Mouse (Mus musculus) common myeloid progenitor, adult 5-6 weeks (primary cell): Measurements from ENCODE around the gene Pola2. TPM values are rescaled to one million over a fixed set of nuclear protein-coding genes. Genes with fewer than 3 reads are reported as not detected.

Experiments
- ATAC-seq: replicated peaks from 2 replicates; pipeline ENCODE4 v1.8.0; 2016; ENCODE audit warnings: low read depth, mild to moderate bottlenecking, moderate TSS enrichment, inconsistent platforms; ENCODE audit not compliant: poor library complexity, severe bottlenecking
- total RNA-seq: library from RNA; stranded (forward); fragments of 200-1000, 187-1606 nt; gene quantifications from 2 replicates; pipeline ENCODE4 v1.2.3, GENCODE M21; 2017

The Pola2 gene
- 61.2 and 63.5 TPM in 2 replicates for total RNA-seq

- peak; percentile 81 for ATAC-seq
Observed at GRCm38 (mm10) chr19:5963883-5964562, at the start of gene Pola2. Gene Pola2, minus strand, starts transcription at chr19:5964202.

GRCm38 (mm10) chr19:6013691-6014090, 49.7 kb upstream of the Pola2 start:
- ATAC-seq, result no peak

- ATAC-seq, result no peak
Observed at GRCm38 (mm10) chr19:6009137-6009536, 45.1 kb upstream of the Pola2 start.

DNA sequence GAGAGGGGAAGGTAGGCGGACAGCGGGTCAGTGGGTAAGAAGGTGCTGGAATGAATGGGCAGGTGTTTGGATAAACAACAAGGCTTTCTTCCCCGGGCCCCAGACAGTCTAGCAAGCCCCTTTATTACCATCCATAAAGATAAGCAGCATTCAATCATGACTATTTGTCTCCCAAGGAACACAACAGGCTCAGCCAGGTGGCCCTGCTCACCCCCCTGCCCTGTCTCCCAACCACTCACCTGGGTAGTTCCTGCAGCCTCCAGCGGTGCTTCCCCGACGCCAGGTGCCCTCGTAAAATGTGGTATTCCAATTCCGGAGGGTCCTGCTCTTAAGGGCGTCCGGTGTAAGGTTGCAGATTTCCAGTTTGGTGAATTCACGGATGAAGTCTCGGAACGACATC, 43.0 kb upstream of the Pola2 start:
- no peak for ATAC-seq

GRCm38 (mm10) chr19:6005541-6005940, 41.5 kb upstream of the Pola2 start:
- ATAC-seq, result no peak

DNA sequence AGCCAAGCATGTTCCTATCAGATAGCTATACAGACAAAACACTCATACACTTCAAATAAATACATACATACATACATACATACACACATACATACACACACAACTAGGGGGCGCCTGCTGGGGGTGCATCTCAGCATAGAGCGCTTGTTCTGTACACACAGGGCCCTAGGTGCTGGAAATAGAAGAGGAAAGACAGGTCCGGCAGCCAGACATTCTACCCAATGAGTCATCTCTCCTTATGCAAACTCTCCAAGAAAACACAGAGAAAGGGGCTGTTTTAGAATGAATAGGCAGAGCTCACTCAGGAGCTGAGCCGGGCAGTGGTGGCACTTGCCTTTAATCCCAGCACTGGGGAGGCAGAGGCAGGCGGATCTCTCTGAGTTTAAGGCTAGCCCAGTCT, 36.0 kb upstream of the Pola2 start:
- no peak for ATAC-seq

DNA sequence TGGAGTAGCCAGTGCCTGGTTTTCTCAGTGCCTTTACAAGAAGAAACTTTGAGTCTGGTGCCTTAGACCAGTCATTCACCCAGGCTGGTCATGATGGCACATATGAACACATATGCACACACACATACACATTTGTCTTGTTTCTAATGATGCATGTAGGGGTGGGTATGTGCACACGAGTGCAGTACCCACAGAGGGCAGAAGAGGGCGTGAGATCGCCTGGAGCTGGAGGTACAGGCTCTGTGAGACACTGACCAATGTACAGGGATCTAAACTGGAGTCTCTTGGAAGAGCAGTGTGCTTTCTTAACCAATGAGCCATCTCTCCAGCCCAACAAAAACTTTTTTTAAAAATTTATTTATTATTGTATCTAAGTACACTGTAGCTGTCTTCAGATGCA, 34.2 kb upstream of the Pola2 start:
- no peak for ATAC-seq

DNA sequence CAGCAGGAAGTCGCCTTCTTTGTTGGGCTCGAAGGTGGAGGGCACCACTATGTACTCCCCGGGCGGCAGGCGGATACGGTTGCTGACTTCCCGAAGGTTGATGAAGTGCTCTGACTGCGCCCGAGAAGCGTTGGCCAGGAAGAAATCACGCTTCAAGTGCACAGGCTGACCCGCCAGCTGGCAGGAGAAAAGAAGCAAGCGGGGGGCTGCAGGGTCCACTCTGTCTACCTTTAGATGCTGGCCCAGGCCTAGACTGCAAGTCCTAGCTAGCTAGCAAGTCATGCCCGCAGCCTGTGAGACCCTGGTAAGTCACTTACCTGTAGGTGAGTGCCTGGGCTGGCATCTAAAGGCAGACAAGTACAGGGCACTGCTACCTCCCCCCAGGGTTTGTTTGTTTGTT, 30.7 kb upstream of the Pola2 start:
- no peak for ATAC-seq

GRCm38 (mm10) chr19:5992012-5992411, 28.0 kb upstream of the Pola2 start:
- ATAC-seq, result peak; percentile 53

- no peak for ATAC-seq
Observed at GRCm38 (mm10) chr19:5991467-5991866, 27.5 kb upstream of the Pola2 start.

- no peak for ATAC-seq
Observed at GRCm38 (mm10) chr19:5990921-5991320, 26.9 kb upstream of the Pola2 start.

DNA sequence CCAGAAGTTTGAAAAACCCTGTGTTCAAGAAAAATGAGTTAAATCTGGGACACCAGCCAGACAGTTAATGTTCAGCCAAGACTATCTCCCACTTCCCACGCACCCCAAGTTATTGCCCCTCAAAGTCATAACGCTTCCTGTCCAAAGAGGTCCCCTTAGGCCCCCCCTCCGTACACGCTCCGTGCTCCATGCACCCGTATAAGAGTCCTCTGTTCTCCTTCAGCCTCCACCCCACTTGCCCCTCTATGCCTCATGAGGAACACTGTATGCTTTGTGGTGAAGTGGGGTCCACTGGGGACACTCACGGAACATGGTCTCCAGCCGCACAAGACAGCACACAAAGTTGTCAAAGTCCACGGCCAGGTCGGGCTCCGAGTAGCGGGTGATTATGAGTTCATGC, 26.0 kb upstream of the Pola2 start:
- ATAC-seq, result no peak

DNA sequence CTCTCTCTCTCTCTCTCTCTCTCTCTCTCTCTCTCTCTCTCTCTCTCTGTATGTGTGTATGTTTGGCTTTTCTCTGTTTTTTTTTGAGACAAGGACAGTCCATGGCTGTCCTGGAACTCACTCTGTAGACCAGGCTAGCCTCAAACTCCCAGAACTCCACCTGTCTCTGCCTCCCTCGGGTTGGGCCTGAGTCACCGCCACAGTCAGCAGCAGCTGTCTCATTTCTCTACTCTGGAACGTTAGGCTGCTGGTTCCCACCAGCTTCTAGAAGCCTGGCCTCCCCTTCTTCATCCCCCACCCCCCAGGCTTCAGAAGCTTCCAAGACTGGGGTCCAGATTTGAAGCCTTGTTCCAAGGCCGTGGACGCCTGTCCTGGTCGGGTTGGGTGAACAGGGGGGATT, 25.6 kb upstream of the Pola2 start:
- ATAC-seq, result no peak

DNA sequence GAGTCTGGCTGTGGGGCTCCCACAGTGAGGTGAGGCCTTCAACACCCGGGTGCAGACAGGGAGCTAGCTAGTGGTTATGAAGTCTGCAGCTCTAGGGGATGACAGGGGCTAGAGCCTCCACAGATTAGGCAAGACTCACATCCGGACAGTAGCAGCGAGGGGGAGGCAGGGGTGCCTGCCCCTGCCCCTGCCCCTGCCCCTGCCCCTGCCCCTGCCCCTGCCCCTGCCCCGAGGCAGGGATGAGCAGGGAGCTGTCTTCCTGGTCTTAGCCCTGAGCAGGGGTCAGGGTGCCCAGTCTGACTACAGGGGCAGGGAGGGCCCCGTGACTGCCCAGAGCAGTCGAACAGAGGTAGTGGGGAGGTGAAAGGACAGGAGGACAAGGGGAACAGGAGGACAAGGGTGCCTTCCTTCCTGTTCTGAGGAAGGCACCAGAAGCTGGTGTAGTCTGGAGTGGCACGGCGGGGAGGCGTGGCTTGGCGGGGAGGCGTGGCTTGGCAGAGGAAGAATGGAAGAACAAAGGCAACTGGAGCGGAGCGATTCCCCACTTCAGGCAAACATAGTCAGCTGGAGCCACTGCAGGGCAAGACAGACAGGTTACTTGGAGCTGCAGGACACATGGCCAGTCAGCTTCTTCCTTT, 24.9 kb upstream of the Pola2 start:
- ATAC-seq, result peak; percentile 87

DNA sequence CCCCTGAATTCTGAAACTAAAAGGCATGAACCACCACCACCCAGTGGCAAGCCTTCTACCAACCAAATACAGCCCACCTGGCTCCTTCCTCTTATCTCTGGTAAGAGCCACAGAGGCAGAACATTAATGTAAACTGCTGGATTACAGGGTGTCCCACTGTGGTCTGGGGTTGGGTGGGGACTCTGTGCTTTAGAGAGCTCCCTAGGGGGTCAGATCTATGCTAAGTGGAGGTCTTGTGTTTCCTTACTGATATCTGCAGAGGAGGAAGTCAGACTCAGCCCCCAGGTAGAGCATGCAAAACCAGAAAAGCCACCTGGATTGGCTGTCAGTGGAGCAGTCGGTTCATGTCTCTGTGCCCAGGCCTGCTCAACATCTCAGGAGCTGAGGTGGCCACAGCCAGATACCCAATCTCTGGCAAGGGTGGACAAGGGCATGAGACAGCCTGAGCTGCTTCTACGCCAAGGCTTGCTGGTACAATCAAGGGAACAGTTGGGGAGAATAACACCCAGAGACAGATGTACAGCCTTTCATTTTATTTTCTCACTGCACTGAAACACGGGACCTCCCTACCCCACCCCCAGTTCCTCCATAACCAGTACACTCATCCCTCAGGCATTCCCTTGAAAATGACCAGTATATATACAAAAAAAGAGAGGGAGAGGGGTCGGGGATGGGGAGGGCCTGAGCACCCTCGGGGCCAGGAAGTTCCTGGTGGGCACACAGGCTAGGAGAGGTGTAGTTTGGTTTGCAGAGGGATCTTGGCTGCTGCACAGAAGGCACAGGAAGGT, 24.2 kb upstream of the Pola2 start:
- ATAC-seq, result no peak

DNA sequence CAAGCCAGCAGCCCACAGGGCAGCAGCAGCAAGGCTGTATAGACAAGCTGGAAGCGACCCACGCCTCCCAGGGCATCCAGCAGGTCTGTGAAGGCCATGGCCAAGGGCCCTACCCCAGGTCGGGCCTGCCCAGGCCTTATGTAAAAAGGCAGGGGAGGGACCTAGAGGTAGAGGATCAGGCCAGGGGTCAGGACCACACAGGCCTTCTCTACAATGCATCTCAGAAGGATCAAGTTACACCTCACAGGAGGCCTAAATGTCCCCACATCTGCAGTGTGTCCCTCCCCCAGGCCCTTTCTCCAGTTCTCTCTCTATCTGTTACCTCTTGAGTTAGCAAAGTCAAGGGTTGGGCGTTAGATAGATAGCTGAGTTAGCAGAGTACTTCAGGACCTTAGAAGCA, 22.0 kb upstream of the Pola2 start, which contains the start of gene Slc22a20:
TSS of gene Slc22a20 (minus strand) at position 101 of the 400 bp plus-strand sequence.
- no peak for ATAC-seq

DNA sequence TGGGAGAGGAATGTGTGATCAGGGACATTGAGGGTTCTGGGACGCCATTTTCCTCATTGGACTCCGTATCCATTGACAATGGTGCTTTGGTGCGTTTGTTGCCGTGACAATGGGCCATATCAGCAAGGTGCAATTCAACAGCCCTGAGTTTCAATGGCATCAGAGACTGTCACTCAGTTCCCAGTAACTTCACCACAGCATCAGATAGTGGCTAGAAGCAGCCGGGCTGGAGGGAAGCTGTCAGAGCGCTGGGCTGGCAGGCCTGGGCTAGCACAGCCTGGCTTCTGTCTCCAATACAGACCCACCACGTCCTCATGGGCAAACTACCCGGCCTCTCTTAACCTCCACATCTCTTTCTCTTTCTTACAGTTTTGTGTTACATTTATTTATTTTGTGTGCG, 16.5 kb upstream of the Pola2 start:
- peak; percentile 90 for ATAC-seq

GRCm38 (mm10) chr19:5977717-5978116, 13.7 kb upstream of the Pola2 start:
- ATAC-seq, result no peak

DNA sequence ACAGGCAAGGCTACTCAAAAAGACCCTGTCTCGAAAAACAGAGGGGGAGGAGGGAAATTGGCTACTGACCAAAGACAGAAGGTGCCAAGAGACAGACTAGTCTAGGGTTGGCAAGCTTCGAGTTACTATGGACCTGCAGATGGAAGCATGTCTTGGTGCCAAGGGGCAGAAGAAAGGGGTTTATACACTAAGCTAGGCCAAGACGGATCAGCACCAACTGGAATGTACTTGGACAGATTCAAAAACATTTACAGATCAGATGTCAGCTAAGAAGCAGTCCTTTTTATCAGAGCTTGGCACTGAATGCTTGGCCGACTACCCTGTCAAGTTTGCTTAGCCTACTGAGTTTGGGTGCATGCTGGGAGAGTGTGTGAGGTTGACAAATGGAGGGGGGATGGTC, 11.7 kb upstream of the Pola2 start:
- no peak for ATAC-seq

GRCm38 (mm10) chr19:5975112-5975511, 11.1 kb upstream of the Pola2 start:
- ATAC-seq, result no peak

DNA sequence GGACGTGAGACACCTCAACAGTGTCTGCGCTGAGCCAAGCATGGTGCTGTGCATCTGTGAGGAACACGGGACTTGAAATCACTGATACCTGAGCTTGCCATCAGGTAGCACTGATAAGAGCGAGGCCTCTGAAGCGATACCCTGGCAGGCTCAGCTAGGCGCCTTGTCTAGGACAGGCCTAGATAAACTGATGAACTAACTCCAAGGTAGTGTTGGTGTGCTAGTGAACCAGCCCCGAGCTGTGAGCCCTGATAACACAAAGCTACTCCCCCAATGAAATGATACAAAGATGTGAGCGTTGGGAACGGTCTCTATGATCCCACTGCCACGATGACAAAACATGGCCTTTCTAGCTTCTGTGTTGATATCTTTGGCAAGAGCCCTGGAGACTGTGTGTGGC, 3.7 kb upstream of the Pola2 start:
- ATAC-seq, result no peak
